Mouse (Mus musculus) erythroblast, embryonic 14.5 days (primary cell): ENCODE measurements at regions not wholly inside any gene's neighbourhood (a gene's known extent, or its start where the extent isn't known, plus 50 kb on each side); places are given as distances from the start of the nearest gene placed in this dataset.

Source experiments
- GATA1 ChIP-seq: IDR thresholded peaks from 2 replicates; pipeline ENCODE4 v1.6.1; 2012; ENCODE audit warnings: low read length, inconsistent platforms, mixed read lengths
- TAL1 ChIP-seq: IDR thresholded peaks from 3 replicates; pipeline ENCODE4 v1.6.1; 2012; ENCODE audit warnings: low read length, inconsistent platforms, mixed read lengths

GRCm38 (mm10) chr16:30671584-30671983 lies 72.1 kb downstream of the Fam43a start:
- TF ChIP-seq TAL1, result no peak
- TF ChIP-seq GATA1, result no peak
